Mouse (Mus musculus): Measurements from ENCODE around the gene Gm38655.
"Not testable (repeated sequence)": the region's sequence is repeated elsewhere in the genome, so short reads cannot be mapped to it uniquely, and the experiment has no call there.

The Gm38655 gene

GRCm38 (mm10) chr17:25169706-25170105 lies 5.6 kb downstream of the Gm38655 start:
- DNase-seq (ENCODE audit: extremely low spot score, low spot score): no peak

DNA sequence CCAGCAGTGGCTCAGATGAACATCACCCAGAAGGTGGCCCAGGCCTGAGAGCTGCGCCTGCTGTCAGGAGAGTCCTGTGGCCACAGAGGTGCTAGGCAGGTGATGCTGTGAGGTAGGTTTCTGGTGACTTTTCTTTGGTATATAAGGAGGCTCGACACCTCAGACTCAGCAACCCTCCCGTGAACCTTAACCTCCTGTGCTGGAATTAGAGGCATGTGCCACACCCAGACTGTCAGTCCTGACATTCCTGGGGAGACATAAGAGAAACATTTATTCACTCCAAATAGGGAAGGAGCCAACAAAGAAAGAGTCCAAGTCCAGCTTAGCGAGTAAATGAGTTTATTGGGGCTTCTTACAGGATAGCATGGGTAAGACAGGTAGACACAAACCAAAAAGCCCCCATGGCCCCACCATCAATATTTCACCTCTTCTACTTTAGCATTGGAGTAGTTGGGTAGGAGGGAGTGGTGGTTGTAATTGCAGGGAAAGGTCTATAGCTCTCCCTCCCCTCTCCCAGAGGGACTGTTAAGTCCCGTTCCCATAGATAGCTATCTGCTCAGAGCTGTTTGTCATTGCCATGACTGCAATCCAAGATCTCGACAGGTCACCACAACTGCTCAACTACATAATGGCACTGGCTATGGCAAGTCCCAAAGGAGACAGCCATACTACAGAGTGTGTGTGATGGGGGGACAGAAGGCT lies 9.2 kb downstream of the Gm38655 start:
- no peak for DNase-seq (ENCODE audit: extremely low spot score, low spot score)

- no peak for DNase-seq (ENCODE audit: extremely low spot score, low spot score)
These were observed 10.5 kb downstream of the Gm38655 start for GRCm38 (mm10) chr17:25164770-25165169.

GRCm38 (mm10) chr17:25163387-25163786 lies 11.9 kb downstream of the Gm38655 start:
- DNase-seq (ENCODE audit: extremely low spot score, low spot score): no peak

DNA sequence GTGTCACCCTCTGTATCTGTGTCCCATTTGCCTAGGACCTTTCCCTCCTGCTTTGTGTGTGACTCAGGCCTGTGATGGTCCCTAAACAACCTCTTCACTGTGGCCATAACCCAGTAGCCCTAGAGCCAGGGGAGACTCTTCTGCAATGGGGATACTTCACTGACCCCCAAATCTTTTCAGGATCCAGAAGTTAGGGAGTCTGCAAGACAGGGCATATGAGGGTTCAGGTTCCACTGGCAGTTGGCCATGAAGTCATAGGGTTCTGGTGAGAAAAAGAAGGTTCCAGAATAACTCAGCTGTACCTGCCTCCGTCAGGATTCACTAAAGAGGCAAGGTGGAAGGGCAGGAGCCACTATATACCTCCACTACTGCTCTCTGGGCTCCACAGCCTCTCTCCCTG lies 13.1 kb downstream of the Gm38655 start, which contains the start of gene Ccdc154:
Ccdc154 (plus strand) TSS at position 301 of the 400 bp plus-strand sequence.
- DNase-seq (ENCODE audit: extremely low spot score, low spot score): no peak

- no peak for DNase-seq (ENCODE audit: extremely low spot score, low spot score)
These were observed 35.3 kb downstream of the Gm38655 start for GRCm38 (mm10) chr17:25139960-25140359.

GRCm38 (mm10) chr17:25138803-25139202 lies 36.5 kb downstream of the Gm38655 start:
- DNase-seq (ENCODE audit: extremely low spot score, low spot score): no peak

DNA sequence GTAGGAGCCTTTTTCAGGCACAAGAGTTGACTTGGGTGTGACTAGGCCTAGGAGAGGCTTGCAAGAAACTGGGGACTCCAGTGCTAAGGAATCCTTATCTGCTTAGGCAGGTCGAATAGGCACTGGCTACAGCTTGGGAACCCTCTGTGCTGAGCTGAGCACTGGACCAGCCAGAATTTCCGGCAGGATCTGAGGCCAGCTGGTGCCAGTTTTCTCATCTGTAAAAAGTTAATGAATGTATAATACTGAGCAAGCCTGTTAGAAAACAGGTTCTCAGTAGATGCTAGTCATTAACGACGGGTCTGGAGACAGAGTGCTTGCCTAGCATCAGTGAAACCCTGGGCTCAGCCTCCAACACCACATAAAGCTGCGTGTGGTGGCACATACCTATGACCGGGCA lies 39.6 kb downstream of the Gm38655 start:
- DNase-seq (ENCODE audit: extremely low spot score, low spot score): no peak

DNA sequence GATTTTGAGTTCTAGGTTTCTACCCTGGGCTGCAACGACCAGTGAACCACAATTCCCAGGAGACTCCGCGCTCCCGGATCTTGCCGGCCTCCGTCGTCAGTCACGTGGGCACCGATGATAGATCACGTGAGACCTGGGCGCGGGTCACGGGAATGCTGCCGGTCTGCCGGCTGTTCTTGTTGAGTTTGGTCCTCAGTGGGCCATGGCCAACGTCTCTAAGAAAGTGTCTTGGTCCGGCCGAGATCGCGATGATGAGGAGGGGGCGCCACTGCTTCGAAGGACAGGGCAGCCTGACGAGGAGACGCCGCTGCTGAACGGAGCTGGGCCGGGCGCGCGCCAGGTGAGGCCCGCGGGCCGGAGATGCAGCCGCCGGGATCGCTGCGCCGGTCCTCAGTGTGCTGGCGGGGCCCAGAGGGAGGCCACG lies 42.0 kb downstream of the Gm38655 start, which contains the start of gene Clcn7:
Clcn7 (plus strand) TSS at position 117 of the 424 bp plus-strand sequence.
- peak; percentile 92 for DNase-seq (ENCODE audit: extremely low spot score, low spot score)

GRCm38 (mm10) chr17:25130060-25130459 lies 45.2 kb downstream of the Gm38655 start:
- DNase-seq (ENCODE audit: extremely low spot score, low spot score): no peak

DNA sequence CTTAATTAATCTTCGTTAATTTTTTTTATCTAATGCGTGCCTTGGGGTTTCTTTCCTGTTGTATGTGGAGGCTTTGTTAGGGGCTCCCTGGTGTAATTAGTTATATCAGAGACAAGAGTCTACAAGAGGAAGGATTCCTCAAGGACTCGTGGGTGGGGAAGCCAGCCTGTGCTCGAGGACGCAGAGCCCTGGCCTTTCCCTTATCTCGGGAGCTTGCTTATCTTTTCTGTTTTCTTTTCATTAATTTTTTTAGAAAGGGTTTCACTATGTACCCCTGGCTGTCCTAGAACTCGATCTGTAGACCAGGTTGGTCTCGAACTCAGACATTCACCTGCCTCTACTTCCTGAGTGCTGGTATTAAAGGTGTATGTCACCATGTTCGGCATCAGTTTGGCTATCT lies 47.6 kb downstream of the Gm38655 start:
- DNase-seq (ENCODE audit: extremely low spot score, low spot score): no peak

DNA sequence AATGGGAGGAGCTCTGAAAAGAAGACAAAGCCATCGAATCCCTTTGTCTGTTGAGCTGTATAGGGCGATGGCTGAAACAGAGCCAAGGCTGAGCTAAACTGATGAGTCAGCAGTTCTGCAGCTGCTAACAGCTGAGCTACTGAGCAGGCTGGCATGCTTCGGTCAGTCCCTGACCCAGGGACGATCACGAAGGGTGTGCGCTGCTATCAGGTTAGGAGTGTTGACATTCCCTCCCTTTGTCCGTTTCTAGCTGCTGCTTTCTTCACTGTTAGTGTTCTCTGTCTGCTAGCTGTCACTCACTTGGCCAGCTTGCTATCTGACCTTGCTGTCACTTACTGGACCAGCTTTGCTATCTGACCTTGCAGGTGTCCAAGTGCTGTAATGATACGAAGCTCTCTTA lies 48.2 kb downstream of the Gm38655 start:
- DNase-seq (ENCODE audit: extremely low spot score, low spot score): no peak

DNA sequence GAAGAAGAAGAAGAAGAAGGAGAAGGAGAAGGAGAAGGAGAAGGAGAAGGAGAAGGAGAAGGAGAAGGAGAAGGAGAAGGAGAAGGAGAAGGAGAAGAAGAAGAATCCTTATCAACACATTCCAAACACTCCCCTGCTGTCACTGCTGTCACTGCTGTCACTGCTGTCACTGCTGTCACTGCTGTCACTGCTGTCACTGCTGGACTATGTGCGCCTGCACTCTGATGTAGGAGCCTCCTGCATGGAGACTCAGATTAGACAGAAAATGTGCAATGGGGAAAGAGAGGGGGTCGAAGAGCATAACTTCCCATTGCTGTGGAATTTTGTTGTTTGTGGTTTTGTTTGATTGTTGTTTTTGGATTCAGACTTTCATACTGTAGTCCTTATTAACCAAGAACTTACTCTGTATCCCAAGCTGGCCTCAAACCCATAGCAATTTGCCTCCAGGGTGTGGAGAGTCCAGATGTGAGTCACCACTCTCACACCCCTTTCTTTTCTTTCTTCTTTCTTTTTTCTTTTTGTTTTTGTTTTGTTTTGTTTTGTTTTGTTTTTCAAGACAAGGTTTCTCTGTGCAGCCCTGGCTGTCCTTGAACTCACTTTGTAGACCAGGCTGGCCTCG lies 49.7 kb downstream of the Gm38655 start:
- not testable (repeated sequence) for DNase-seq (ENCODE audit: extremely low spot score, low spot score)

GRCm38 (mm10) chr17:25123979-25124378 lies 51.3 kb downstream of the Gm38655 start:
- DNase-seq (ENCODE audit: extremely low spot score, low spot score): no peak

All from neural tube, embryonic 10.5 days (tissue).